Mouse (Mus musculus): ENCODE measurements at regions not wholly inside any gene's neighbourhood (a gene's known extent, or its start where the extent isn't known, plus 50 kb on each side); places are given as distances from the start of the nearest gene placed in this dataset.
"Not testable (repeated sequence)": the region's sequence is repeated elsewhere in the genome, so short reads cannot be mapped to it uniquely, and the experiment has no call there.

DNA sequence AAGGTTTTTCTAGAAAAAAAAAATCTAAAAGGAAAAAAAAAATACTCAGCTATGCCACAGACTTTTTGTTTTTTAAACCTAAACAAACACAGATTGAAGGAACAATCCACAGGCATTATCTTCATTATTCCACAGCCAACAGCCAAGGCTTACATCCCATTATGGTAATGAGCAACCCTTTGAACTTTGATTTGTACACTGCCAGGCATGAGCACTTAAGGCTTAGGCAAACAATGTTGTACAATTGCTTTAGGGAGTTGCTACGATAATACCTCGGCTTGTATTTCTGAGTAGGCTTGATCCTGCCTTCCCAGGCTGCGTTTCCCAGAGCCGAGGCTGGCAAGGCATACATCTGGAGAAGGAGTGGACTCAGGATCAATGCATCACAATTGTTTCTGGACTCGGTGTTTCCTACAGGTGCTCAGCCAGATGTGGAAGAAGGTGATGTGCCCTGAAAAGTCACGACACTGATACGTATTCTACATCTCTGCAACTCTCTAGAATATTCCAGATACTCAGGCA is 409.0 kb upstream of the Igfbp7 start:
- DNase-seq (ENCODE audit: low spot score): no peak

DNA sequence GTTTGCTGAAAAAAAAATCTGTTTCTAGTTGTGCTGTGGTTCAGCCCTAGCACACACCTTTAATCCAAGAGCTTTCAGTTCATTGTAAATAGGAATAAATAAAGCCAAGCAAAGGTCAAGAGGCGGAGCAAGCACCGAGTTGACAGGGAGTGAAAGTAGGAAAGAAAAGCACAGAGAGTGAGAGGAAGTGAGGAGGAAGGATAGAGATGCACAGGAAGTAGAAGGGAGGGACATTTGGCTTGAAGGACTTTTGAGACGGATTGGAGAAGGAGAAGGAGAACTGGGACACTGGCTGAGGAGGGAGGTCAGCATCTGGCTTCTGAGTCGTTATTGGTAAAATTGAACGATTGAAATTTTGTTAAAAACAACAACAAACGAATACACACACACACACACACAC is 402.0 kb upstream of the Igfbp7 start:
- no peak for DNase-seq (ENCODE audit: low spot score)

DNA sequence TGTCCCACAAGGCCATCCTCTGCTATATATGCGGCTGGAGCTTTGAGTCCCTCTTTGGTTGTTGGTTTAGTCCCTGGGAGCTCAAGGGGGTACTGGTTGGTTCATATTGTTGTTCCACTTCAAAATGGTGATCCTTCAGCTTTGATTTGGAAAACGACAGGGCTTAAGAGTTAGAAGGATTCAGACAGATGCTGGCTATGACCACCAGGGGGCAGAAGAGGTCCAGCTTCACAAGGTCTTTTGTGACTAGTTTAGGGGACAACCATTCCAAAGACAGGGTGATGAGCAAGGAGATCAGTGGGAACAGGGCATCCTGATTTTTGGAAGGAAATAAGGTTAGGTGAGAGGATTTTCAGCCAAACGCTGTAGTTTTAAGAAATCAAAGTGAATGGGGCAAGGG is 399.9 kb upstream of the Igfbp7 start:
- DNase-seq (ENCODE audit: low spot score): peak; percentile 5

DNA sequence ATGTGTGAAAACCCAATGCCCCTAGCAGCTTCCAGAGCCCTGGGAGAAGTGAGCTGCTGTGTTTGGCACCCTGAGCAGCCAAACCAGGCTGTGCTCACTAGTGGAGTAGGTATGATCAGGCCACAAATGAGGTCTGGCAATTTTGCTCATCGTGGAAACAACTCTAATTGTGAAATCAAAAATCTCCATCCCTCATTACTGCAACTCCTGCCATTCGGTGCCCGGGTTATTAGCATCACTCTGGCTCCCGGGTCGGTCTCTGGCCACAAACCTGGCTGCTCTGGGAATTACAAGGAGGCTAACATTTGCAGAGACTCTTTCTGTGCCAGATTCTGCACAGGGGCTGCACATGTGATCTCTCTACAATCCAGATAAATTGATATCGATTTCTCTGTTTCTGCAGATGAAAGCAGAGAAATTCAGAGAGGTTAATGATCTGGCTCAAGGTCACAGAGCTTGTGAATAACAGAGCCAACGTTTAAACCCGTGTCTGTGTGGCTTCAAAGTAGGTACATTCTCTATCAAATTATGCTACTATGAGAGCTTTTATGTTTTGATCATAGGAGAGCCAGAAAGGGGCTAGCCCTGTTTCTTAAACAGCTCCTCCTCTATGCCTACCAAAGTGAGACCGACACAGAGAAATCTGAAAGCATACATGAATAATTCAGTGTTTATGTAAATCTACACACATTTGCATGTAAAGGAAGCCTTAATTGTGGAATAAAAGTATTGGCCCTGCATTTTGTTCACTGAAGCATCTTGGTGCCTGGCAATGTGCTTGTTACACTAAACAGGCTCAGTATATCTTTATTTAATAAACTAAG is 398.7 kb upstream of the Igfbp7 start:
- no peak for DNase-seq (ENCODE audit: low spot score)

DNA sequence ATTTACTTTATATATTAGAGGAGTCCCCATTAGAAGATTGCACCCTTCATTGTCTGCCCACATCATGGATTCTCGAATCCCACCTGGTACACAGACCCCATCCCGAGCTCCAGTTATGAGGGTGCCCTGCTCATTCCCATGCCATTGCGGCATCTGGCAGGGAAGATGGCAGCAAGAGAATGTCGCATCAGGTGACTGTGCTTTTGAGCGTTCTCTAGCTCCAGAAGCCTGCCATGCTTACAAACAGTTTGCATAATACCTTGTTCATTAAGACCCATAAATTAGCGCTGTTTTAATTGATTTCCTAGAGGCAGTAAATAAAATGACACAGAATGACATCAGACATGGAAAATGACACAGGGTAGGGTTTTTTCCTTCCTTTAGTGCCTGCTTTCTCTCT is 398.0 kb upstream of the Igfbp7 start:
- DNase-seq (ENCODE audit: low spot score): no peak

DNA sequence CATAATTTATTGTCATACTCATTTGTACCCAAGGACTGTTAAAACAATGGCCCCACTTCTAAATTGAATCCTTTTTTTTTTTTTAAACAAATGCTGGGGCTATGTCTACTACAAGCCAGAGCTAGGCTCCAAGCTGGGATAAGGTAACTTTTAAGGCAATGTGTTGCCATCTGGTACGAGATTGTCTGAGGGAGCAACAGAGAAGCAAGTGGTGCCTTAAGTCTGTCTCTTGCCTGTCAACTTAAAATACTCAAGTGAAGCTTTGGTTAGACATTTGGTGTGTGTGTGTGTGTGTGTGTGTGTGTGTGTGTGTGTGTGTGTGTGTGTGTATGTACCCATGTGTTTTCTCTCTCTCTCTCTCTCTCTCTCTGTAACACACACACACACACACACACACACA is 397.5 kb upstream of the Igfbp7 start:
- DNase-seq (ENCODE audit: low spot score): no peak

DNA sequence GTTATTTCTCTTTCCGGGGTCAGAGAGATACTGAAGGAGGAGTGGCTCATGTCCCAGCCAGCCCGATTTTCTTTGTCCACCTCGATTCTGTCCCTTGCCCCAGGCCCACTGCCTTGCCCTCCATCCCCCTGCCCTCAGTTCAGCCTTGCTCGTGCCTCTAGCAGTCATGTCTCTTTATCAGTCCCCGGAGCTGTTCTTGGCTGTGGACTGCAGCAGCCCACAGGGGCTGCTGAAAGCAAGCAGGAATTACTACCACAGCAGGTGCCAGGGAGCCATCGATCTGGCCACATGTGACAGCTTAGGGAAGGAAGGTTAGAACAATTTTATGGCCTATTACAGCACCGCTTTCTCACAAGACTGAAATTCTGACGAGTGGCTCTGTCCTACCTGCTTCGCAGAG is 396.3 kb upstream of the Igfbp7 start:
- DNase-seq (ENCODE audit: low spot score): no peak

DNA sequence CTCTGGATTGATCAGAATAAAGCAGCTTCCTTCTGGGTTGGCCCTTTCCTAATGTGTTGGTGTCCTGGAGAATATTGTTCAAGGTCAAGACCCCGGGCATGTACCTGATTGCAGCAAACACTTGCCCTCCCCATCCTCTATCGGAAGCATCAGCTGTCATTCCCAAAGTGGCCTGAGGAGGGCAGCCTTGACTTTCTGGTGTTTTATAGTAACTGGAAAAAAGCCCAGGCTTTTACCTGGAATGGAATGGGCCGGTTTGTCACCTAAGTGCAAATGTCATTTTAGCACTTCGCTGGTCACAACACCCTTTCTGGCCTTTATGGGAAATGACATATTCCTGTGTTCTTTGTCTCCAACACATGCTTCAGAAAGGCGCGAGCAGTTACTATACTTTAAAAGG is 395.7 kb upstream of the Igfbp7 start:
- DNase-seq (ENCODE audit: low spot score): peak; percentile 5

DNA sequence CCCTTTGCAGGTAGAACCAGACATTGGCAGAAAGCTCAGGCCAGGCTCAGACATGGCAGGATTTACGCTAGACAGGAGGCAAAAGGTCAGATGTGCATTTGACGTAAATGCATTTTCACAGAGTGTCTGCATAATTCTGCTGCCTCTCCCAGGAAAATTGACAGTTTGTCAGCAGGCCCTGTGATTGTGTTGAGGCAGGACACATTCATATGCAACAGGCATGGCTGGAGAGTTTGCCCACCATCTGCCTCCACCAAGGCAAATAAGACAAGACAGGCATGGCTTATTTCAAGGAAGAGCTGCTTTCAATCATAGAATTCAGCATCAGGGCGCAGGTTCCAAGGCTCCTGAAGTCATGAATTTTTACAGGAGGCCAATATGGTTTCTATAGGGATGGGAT is 389.1 kb upstream of the Igfbp7 start:
- no peak for DNase-seq (ENCODE audit: low spot score)

DNA sequence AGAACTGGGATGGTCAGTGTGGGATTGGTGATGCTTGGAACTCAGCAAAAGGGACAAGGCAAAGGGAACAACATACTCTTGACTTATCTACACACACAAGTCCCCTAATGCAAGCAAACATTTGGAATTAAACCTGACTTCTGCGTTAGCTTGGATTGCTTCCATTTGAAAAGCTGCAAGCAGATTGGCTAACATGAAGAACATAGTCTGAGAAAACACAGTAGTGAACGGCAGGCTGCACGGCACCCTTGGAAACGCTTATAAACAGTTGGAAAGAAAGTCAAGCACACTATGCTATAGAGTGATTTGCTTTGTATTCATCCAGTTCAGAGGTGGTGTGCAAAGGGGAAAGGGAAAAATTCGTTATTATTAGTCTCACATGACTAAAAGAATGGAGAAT is 387.9 kb upstream of the Igfbp7 start:
- DNase-seq (ENCODE audit: low spot score): no peak

DNA sequence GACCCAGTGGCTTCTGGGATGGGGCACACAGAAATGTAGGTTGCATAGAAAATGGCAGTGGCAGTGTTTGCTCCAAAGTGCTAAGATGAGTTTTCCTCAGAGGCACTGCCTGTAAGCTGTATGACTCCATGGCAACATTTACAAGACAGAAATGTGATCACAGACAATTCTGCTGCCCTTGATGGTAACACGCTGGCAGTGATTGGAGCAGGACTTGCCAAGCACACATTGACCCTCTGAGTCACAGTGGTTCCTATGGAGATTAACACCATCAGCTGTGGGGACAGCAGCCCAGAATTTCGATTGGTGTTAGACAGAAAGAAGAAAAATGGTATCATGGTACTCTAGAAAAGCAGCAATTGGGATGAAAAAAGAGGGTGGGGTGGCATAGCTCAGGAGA is 376.1 kb upstream of the Igfbp7 start:
- no peak for DNase-seq (ENCODE audit: low spot score)

DNA sequence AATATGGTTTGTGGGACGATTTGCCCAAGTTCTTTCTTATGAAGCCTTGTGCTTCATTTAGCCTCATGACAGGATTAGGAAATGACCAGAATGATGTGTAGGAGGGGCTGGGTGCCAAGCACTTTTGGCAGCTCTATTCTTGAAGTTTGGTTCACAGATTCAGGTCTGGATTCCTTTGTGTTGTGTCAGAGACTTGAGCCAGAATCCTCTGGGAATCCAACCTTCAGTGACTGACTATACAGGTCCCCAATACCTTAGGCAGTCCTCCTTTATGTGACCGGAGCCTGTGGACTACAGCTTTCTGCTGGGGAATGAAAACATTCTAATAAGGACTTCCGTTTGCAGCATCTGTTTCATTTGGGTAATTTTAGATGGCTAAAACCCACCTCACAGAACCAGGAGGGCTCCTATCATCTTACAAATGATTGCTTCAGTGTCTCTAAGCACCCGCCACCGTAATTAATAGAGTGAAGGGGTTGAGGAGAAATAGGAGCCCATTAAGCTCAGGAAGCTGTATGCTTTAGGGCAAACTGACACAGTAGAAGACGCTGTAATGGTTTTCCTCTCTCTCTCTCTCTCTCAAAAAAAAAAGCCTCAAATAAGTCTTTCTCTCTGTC is 354.7 kb upstream of the Igfbp7 start:
- DNase-seq (ENCODE audit: low spot score): no peak

DNA sequence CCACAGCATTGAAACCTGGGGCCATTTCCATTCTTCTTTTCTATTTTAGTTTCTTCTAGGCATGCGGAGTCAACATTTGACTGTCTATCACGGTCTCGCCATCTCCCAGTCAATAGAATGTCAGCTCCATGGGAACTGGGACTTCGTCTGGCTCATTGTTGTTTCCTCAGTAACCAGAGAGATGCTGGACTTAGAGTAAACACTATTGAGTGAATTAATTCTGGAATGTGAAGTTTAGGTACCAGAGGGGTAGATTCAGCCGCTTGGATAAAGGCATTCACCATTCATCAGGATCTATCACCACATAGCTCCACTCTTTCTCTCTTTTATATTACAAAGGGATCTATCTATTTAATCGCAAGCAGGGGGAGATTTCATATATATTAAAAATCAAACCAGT is 354.2 kb upstream of the Igfbp7 start:
- no peak for DNase-seq (ENCODE audit: low spot score)

DNA sequence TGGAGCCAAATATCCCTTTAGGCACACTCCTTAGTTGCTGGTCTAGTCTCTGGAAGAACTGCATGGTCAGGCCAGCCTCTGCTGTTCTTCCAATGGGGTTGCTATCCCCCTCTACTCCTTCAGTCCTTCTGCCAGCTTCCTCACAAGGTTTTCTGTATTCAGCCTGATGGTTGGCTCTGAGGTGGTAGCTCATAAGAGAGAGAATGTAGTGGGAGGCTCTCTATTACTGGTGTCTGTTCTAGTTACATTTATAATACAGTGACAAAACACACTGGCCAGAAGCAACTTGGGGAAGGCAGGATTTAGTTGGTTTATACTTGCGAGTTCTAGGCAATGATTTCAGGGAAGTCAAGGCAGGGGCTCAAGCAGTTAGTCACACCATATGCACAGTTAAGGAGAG is 341.1 kb upstream of the Igfbp7 start:
- DNase-seq (ENCODE audit: low spot score): no peak

DNA sequence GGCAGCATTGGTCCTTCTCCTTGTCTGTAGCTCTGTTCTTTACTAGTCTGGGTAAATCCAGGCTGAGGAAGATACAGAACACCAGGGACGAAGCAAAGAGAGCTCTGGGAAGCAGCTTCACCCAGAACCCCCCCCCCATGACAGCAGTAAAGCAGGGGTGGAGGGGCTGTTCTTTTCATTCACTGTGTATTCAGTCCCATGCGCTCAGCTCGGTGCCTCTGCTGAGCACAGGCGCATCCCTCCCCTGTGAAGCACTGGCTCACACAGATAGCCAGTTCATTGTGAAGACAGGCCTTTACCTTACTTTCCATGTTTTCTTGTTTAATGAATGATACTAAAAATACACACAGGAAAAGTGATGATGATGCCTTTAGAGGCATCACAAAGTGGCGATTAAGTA is 338.8 kb upstream of the Igfbp7 start:
- no peak for DNase-seq (ENCODE audit: low spot score)

DNA sequence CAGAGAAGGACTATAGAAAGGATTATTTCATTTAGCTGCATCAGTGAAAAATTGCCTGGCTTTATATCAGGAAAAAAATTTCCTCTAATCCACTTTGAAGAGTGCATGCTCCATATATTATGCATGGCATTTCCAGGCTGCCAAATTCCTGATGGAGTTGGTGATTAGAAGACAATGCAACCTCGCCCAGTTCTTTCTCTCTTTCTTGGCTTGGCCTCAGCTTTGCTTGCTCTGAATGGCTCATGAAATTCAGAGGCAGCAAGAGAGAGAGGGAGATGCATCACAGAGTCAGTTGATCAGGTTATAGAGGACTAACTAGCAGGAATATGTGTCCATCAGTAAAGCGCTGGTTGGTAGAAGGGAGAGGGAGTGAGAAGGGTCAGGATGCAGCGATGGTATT is 335.6 kb upstream of the Igfbp7 start:
- no peak for DNase-seq (ENCODE audit: low spot score)

DNA sequence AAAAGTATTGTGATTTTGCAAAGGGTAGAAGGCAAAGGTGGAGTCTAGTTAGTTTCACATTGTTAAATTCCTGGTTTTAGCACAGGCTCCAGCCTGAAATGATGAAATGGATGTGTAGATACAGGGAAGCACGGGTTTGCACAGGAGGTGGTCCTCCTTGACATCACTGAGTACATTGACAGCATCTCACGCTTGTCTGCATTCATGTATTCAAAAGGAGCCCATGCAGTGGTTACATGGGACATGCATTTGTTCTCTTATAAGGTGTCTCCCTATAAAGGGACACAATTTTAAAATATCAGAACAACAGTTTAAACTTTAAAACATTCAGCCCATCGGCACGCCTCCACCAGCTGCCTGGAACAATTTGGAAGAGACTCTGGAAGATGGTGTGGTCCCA is 322.4 kb upstream of the Igfbp7 start:
- not testable (repeated sequence) for DNase-seq (ENCODE audit: low spot score)

DNA sequence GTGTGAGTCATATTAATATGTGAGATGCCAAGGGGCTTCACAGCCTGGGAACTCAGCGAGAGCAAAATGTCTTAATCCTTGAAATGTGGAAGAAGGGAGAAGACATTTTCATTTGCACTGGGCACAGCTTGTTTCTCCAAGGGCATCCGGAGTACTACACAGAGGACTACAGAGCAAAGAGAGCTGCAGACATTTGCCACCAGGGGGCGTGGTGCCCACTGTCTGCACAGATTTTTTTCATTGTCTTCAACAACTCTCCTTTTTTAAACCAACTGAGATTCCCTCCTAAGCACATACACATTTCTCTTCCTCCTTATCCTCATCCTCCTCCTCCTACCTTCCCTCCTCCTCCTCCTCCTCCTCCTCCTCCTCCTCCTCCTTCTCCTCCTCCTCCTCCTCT is 273.8 kb upstream of the Igfbp7 start:
- DNase-seq (ENCODE audit: low spot score): no peak

DNA sequence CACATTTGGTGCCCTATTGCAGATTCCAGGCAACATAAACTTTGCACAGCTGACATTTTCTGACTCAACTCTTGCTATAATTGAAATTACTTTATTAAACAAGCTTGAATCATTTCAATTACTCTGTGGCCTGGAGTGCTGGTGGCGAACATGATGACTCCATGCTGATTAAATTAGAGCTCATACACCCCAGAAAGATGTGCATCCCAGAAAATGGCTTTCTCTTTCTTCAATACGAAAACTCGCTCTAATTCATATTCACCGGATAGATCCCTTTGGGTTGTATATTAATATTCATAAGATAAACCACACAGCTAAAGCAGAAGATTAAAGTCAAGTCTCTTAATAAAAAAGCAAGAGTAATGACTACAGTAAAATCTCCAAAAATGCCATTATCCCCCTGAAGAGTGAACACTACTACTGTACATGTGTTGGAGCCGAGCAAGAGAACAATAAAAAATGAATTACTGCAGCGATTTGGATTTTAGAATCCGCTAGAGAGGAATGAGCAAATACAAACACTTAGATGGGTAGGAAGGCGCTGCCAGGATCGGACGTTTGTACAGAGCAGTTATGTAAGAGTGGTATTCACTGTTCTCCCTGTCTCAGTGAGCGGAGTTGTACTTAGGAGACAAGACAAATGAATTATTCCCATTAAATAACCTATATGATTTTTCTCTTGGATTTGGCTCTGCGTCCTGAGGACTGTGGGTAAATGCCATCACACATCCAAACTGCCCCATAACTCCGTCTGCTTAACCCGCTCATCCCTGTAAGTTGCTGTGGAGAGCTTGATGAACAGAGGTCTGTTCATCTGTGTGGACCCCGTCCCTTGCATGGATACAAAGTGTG is 264.5 kb upstream of the Igfbp7 start:
- no peak for DNase-seq (ENCODE audit: low spot score)

DNA sequence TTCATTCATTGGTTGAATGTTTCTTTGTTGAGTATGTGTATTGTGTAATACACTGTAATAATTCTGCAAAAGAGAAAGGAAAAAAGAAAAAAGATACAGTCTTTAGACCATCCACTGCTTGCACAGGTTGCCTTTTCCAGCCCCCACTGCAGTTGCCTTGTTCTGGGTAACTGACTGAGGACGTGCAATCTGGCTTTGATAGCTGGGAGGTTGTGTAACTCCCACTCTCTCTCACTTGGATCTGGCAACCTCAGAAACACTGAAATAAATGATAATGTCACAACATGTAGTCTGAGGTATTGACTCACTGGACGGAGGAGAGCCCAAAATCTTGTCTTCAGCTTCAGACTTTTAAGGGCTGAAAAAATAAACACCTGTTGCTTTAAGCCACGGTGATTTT is 255.3 kb upstream of the Igfbp7 start:
- DNase-seq (ENCODE audit: low spot score): no peak

DNA sequence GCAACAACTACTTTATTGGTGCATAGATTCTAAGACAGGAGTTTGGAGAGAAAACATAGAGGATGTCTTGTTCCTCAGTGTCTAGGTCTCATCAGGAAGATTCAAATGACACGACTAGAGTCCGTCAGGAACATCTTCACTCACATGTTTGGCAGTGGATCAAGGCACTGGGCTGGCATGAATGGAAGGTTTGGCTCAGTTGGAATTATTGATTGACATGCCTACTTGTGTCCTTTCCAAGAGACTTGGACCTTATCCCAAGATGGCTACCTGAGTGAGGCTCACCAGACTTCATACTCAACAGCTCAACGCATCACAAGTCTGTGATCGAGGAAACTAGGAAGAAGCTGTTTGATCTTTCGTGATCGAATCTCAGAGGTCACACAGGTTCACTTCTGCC is 251.2 kb upstream of the Igfbp7 start:
- no peak for DNase-seq (ENCODE audit: low spot score)

DNA sequence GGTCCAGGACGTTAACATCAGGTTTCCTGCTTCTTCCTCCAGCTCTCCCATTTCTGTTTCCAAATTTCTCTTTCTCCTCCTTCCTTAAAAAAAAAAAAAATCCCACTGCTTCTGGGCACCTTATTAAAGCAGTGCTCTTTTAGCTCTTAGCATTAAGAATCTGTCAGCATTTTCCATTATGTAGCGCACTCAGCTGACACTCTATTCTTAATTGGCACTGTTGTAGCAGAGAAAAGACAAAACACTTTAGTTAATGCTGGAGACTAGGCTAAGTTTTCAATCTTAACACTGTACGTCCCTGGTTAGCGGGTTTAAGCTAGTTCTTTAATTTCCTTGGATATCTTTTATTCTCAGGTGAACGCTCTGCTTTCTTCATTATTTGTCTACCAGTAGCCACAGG is 236.8 kb upstream of the Igfbp7 start:
- DNase-seq (ENCODE audit: low spot score): no peak
